Mouse (Mus musculus) lung, adult 18-20 months (tissue): ENCODE data around the gene Tmbim6.
"Not testable (repeated sequence)": the region's sequence is repeated elsewhere in the genome, so short reads cannot be mapped to it uniquely, and the experiment has no call there.

Experiments
- DNase-seq, 2 experiments: peaks; one replicate each; pipeline ENCODE4 v3.0.0; 2022; ENCODE audit warnings: mixed read lengths in 2 of 2

Tmbim6 gene

DNA sequence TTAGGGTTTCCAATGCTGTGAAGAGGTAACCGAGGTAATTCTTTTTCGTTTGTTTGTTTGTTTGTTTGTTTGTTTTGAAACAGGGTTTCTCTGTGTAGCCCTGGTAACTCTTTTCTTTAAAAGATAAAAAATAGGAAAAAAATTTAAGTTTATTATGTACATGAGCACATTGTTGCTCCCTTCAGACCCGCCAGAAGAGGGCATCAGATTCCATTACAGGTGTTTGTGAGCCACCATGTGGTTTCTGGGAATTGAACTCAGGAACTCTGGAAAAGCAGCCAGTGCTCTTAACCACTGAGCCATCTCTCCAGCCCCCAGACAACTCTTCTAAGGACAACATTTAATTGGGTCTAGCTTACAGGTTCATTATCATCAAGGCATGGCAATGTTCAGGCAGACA lies 6.6 kb upstream of the Tmbim6 start:
- DNase-seq: not testable (repeated sequence)

DNA sequence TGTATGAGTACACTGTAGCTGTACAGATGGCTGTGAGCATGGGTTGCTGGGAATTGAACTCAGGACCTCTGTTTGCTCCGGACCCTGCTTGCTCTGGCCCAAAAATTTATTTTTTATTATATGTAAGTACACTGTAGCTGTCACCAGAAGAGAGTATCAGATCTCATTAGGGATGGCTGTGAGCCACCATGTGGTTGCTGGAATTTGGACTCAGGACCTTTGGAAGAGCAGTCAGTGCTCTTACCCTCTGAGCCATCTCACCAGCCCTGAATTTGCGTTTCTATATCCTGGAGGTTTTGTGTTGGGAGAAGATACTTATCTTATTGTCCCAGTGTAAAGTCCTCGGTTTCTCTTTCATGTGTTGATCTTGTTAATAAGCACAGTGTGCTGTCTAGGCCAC lies 5.9 kb upstream of the Tmbim6 start:
- no peak for DNase-seq

DNA sequence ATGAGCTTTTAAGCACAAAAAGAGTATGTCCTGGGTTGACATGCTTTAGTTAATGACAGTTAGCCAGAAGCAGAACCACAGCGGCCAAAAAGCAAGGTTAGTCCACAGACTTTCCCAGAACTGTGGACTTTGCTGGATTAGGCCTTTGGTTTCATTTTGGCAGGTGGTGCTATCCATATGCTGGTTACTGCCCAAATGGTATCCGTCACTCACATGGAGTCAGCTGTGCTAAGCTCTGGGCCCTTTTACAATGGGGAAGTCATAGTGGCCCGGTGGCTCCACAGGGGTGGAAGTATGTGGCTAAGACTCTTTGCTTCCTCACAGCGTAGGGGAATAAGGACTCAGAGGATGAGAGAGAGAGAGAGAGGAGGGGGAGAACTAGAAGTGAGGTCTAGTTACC lies 4.7 kb upstream of the Tmbim6 start:
- no peak for DNase-seq

DNA sequence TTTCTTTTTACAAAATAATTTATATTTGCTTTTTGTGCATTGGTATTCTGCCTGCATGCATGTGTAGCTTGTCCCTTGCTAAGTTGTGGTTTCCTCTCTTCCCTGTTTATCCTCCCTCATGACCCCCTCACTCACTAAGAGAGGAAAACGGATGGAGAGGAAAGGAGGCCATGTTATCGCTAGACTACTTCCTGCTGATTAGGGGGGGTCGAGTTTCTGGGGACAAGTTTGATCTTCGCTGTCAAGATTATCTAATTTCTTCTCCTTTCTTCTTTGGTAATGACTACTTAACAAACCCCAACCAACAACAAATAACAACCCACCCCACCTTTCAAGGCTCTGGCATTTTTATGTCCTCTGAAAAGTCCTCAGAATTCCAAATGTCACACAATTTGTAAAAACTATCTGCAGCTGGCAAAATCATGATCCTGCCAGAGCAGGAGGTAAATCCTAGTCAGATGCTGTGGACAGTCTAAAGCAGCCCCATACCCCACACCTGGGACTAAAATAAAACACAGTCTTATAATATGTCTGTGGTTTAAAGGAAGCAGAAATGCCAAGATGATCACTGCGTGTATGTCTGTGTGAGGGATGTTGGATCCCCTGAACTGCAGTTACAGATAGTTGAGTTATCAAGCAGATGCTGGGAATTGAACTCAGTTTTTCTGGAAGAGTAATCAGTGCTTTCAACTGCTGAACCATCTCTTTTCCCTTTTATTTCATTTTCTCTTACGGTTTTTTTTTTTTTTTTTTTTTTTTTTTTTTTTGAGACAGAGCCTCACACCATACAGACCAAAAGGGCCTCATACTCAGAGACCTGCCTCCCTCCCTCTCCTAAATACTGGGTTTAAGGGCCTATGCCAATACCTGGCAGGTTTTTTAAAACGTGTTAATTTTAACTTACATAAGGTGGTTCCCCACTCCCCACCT lies 1.9 kb upstream of the Tmbim6 start:
- DNase-seq: no peak

DNA sequence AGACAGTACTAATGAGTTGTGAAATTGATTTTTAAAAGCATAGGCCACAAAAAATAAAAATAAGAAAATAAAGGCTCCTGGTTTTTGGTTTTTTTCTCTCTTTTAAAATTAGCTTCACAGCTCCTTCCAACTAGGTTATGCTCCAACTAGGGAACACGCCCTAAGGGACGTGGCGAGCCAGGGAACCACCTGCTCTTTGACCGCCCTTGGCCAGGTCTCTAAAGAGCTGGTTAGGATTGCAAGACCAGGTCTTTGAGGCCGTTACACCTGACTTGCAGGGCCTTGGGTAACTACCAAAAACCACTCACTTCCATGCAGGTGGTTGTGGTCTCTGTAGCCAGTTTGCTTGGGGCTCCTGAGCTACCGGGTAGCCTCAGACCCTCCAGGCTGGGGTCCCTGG lies 707 bp upstream of the Tmbim6 start:
- DNase-seq: no peak

DNA sequence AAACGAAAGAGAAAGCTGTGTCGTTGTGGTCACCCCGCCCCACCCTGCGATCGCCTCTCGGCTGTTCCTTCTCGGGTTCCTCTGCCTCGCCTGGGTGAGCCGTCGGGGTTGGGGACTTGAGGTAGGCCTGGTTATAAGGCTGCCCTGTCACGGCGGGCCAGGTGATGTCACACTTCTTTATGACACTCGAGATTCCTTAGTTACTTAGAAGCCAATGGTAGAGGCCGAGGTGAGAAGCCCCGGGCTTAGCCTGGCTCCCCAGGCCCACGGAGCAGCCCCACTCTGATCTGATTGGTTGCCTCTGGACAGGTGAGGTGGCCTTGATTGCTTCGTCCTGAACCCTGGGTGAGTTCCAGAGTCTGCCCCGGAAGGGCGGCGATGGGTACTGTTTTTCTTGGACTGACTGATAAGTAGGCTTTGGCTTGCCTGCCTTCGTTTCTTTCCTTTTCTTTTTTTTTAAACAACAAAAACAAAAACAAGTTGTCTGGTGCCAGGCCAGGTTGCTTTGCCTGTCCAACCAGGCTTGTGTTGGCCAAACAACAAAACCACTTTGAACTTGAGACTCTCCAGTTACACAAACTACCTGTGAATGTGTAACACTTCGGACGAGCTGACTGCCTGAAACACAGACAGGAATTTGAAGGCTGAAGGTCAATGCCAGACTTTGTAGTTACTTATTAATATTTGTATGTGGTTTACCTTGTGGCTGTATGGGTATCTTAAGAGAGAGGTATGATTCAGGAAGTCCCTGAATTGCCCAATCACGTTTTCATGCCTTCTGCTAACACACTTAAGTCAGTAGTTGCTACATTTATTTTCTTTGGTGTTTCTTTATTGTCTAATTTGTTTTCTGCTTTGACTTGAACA lies 937 bp downstream of the Tmbim6 start:
- DNase-seq: peak; percentile 88 to 92

DNA sequence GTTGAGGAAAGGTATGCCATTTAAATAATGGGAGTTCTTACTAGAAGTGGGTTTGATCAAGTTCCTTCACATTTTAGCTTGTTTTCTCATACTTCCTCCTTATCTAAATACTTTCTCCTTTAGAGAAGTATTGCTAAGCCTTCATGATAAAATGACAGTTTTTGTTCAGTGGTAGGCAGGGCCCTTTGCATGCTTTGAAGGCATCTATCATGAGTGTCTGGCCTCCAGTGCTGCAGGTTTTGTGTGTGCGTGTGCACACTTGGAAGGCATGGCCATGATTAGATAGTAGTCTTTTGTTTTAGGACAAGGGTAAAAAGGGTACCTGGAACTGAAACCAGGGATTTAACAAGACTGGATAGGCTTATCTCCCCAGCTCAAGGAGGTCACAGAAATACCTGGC lies 3.8 kb downstream of the Tmbim6 start:
- DNase-seq: no peak

DNA sequence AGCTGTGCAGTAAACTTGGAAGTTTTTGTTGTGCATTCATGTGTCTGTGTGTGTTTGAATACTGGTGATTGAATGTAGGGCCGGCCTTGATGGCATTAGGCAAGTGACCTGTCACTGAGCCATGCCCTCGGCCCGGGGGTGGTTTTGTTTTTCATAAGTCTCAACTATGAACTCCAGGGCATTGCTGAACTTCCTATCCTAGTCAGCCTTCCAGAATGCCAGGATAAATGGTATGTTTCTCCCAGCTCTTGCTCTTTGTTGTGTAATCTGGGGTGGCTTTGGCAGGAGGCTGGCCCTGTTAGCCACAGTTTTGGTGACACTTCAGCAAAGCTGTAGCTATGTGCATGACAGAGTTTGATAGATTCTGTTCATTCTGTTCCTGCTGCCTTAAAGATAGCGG lies 4.2 kb downstream of the Tmbim6 start:
- peak in 1 of 2 experiments; percentile 39 for DNase-seq

DNA sequence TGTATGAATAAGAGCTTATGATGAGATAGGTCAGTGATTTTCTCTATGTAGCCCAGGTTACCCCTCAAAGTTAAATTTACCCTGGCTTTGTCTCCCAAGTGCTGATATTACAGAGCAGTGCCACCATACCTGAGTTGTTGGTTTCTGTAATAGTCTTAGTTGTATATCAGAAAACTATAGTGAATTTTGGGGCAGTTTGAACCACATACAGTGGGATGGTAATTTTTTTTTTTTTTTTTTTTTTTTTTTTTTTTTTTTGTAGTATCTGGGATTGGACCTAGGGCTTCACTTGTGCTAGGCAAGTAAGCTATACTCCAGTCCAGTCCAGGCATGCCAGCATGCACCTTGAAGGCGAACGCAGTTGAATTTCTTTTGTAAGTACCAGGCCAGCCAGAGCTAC lies 4.9 kb downstream of the Tmbim6 start:
- DNase-seq: no peak

DNA sequence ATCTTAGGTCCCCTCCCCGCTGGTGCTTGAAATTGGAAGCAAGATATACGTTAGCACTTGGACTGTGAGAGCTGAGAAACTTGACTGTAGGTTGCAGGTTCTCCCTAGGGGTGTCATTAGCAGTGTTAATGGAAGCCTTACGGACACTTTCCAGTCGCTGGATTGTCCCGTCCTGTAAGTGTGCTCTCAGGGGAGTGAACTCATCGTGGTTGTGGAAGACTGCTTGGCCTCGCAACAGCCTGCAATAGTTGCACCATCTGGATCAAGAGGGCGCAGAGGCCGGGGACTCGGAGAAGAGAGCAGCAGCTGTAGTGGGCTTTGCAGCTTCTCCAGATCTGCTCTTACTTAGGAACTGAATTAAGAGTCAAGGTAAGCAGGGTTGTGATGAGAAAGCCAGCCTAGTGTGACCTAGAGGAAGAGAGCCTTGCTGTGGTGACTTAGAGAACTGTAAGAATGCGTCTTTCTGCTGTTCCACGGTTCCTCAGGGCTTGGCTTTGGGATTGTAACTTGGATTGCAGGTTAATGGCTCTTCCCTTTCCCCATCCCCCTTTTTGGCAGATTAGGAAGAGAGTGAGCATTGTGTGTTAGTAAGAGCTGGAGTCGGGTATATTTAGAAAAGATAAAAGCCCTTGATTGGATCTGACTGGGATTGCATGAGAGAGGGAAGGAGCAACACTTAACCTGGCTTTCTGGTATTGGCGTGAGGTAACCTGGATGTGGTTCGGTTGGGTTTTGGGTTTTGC lies 7.0 kb downstream of the Tmbim6 start:
- DNase-seq: peak in 1 of 2 experiments; percentile 68

DNA sequence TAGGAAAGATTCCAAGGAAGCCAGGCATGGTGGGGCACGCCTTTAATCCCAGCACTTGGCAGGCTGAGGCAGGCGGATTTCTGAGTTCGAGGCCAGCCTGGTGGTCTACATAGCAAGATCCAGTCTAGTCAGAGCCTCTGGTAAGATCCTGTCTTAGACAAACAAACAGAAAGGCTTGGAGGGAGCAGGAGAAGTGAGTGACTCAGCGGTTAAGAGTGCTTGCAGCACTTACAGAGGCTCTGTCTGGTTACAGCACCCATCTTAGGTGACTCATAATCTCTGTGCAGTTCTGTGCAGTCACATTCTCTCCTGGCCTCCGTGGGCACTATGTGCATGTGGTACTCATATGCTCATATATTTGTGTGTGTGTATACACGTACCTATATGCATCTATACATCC lies 7.9 kb downstream of the Tmbim6 start:
- DNase-seq: peak; percentile 62 to 70

DNA sequence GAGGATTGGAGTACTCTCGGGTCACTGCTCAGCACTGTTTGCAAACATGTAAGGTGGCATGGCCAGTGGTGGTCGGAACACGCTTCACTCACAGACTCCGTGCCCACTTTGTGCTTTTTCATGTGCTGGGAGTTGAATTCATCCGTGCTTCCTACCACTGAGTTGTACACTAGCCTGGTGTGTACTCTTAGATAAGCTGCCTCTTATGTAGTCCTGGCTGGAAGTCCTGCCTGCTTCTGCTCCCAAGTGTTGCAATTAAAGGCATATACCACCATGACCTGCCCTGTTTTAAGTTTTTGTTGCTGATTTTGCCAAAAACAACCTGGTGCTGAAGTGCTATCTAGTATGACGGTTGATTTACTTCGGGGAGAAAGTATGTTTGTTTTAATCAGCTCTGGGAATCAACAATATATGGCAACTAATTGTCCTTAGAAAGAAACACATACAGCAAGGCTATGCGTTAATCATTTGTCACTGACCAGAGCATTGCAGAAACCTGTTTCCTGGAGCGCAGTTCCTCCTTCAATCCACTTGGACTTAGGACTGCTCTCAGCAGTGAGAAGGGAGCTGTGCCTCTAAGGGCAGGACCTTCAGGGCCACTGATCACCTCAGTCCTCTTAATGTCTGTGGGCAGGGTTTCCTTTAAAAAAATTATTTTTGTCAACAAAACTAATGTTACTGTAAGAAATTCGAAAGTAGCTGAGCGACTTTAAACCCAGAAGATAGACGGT lies 10.6 kb downstream of the Tmbim6 start:
- DNase-seq: no peak

DNA sequence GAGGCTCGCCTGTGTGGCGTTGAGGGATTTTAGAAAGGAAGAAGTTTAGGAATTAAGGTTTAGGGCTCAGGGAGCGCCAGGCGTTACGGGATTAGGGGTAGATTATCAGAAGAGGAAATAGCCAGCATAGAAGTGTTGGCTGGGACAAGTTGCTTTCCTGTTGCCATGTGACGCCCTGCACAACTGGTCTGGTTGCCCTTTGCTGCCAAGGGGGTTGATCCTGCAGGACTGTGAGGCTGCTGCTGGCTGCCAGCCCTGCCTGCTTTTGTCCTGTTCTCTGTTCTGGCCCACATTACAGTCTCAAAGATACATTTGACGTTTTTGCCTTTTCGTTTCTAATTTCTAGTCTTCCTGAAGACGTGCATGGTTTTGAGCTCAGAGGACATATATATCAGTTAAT lies 12.5 kb downstream of the Tmbim6 start:
- peak; percentile 80 to 84 for DNase-seq

DNA sequence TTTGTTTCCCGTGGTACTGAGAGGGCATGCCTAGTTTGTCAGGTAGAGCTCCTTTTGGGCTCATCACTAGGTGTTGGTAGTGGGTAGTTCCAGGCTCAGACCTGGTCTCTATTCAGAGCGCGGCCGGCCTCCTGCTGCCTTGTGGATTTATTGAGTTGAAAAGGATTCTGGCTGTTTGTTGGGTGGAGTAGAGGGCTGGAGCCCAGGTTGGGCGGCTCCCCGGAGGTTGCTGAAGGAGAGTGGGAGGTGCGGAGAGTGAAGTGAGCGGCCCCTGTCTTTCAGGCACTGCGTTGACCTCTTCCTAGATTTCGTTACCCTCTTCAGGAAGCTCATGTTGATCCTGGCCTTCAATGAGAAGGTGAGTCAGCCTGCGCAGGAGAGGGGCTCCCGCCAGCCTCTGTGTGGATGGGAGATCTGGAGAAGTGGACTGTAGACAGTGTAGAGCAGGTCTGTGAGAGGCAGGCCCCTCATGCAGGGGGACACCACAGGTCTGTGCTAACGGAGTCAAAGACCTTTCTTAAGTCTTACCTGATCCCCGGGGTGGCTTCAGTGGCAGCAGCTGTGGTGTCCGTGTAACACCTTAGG lies 14.4 kb downstream of the Tmbim6 start:
- DNase-seq: peak in 1 of 2 experiments; percentile 32

DNA sequence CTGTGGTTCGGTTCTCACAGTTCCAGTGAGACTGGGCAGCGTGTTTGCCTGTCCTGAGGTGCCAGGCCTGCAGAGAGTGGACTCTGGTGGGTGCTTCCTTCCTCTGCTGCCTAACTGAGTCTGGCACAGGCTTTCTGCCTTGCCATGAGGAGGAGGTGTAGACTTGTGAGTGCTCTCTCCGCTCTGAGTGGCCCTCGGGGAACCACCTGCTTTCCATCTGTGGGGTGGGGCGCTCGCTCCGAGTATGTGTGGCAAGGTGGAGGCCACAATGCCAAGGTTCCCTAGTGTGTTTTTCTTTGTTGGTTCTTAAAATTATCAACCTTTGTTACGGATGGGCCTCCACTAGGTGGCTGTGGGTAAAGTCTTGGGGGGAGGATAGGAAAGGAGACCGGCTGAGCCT lies 16.2 kb downstream of the Tmbim6 start:
- DNase-seq: peak; percentile 60 to 66

DNA sequence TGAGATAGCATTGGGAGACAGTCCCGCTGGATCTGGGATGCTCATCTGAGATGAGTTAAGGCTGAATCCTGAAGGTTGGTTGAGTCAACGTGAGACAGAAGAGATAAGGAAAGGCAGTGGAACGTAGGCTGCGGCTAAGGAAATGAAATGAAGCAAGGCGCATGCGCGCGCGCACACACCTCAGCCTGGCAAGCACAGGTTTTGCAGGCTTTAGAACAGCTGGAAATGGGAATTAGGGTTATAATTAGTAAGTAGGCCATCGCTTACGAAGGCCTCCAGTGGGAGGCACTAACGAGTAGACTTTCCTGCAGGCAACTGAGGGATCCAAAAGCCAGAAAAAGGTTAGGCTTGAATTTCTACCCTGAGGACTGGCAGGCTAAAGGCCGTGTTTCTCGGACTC lies 19.1 kb downstream of the Tmbim6 start:
- no peak for DNase-seq

DNA sequence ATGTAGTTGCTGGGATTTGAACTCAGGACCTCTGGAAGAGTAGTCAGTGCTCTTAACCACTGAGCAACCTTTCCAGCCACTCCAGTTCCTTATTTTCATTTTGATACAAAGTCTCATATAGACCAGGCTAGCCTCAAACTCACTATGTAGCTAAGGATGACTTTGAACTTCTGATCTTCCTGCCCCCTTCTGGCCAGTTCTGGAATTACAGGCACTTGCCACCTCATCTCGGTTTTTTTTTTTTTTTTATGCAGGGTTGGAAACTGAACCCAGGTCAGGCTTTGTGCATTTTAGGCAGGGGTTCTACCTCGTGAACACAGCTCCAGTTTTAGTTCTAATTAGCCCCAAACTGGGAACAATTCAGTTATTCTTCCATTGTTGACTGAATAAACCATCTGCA lies 23.1 kb downstream of the Tmbim6 start:
- DNase-seq: peak in 1 of 2 experiments; percentile 61

DNA sequence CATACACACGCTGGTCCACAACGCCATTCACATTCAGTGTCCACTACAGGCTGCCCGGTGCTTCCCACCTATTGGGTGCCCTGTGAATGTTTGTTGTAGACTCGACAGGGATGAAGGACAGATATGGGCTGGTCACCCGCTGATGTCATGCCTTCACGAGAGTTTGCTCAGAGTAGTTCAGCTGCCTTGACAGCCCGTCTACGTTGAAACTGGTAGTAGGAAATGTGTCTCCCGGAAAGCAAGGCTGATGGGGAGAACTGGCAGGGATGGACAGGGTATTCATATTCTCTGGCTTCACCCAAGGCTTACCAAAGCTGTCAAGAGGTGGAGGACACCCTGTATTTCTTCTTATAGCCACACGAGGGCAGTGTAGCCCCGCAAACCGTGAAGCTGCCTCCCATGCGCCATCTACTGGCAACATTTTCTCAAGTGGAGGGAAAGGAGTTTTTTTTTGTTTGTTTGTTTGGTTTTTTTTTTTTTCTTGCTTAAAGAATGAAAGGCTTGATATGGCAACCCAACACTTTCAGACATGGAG lies 23.7 kb downstream of the Tmbim6 start:
- peak; percentile 68 to 83 for DNase-seq

DNA sequence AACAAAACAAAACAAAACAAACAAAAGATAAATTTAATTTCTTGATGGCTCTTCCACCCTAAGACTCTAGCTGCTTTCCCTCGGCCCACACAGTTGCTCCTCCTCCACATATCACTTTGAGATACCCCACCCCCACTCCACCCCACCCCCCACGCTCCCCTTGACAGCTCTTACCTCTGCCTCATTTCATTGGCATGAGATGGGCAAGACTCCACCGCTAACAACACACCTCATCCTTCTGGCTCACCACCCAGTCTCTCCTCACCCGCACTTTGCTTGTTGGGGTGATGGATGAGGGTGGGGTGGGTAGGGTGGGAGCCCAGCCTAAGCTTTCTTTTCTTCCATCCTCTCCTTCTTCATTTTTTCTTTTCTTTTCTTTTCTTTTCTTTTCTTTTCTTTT lies 24.3 kb downstream of the Tmbim6 start:
- DNase-seq: no peak

DNA sequence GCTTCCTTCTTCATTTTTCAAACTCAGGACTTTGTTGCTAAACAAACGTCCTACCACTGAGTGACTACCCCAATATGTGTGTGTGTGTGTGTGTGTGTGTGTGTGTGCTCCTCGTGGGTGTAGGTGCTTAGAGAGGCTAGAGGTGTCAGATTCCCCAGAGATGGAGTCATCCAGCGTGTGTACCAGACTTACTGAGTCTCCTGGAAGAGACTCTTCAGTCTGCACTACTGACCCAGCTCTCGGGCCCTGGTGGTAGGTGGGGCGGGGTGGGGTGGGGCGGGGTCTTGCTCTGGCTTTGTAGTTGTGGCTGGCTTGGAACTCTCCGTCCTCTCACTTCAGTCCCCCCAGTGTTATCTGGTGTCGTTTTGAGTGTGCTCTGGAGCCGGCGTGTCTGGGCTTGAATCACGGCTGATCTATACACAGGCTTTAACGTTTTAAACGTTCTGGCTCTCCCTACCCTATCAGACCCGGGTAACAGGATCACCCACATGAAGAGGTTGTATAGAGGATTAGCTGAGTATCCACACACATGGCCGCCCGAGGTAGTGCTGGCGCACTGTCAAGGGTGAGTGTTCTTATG lies 25.1 kb downstream of the Tmbim6 start:
- peak in 1 of 2 experiments; percentile 36 for DNase-seq

DNA sequence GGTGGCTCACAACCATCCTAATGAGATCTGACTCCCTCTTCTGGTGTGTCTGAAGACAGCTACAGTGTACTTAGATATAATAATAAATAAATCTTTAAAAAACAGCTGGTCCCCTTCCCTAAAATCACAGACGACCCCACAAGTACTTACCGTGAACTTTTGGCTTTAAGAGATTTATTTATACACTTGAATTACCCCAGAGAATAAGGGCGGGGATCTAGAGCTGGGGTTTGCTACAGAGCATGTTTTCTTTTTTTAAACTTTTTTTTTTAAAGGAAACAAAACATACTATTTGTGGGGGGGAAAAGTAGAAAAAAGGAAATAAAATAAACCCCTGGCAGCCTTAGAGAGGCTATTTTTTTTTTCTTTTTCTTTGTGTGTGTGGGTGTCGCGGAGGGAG lies 27.4 kb downstream of the Tmbim6 start:
- no peak for DNase-seq
